Mouse (Mus musculus) midbrain, embryonic 12.5 days (tissue): ENCODE data around the gene Rrh. TPM values are rescaled to one million over a fixed set of nuclear protein-coding genes. Genes with fewer than 3 reads are reported as not detected.

ENCODE experiments used
- ATAC-seq: fragments of 200-750 bp; cut with Nextera tagmentation; 2 replicates; pipeline ENCODE4 v1.8.0; 2017; ENCODE audit warnings: low read depth, moderate TSS enrichment, moderate library complexity; ENCODE audit not compliant: low FRiP score
- H3K27ac ChIP-seq: fragments of 300-500 bp; sonication (generic); replicated peaks from 2 replicates; pipeline ENCODE4 v1.5.1; 2016; ENCODE audit warnings: mild to moderate bottlenecking
- H3K27me3 ChIP-seq: fragments of 300-500 bp; sonication (generic); 2 replicates; pipeline ENCODE4 v1.6.1; 2016; ENCODE audit warnings: mild to moderate bottlenecking
- H3K36me3 ChIP-seq: fragments of 300-500 bp; sonication (generic); 2 replicates; pipeline ENCODE4 v1.6.1; 2016
- H3K4me1 ChIP-seq: fragments of 300-500 bp; sonication (generic); 2 replicates; pipeline ENCODE4 v1.6.1; 2016
- H3K4me2 ChIP-seq: fragments of 300-500 bp; sonication (generic); replicated peaks from 2 replicates; pipeline ENCODE4 v1.6.1; 2016; ENCODE audit warnings: mild to moderate bottlenecking, moderate library complexity
- H3K4me3 ChIP-seq: fragments of 300-500 bp; sonication (generic); 2 replicates; pipeline ENCODE4 v1.5.1; 2016; ENCODE audit warnings: mild to moderate bottlenecking
- H3K9ac ChIP-seq: fragments of 300-500 bp; sonication (generic); replicated peaks from 2 replicates; pipeline ENCODE4 v1.6.1; 2016; ENCODE audit warnings: mild to moderate bottlenecking, moderate library complexity
- H3K9me3 ChIP-seq: fragments of 300-500 bp; sonication (generic); 2 replicates; pipeline ENCODE4 v1.6.1; 2016; ENCODE audit warnings: mild to moderate bottlenecking
- WGBS: fragments of 180-500 bp; shearing (Covaris S2); methylation state at CpG from one replicate; pipeline ENCODE4 v1.1.7; 2016; 5-methylcytosine and 5-hydroxymethylcytosine counted together
- polyA plus RNA-seq: library from polyadenylated mRNA; unstranded; fragments of >200 nt; fragmentation: Nextera tagmentation; extraction: Ambion mirVana; gene quantifications from 2 replicates; pipeline ENCODE4 v1.2.1, GENCODE M21; 2016

The Rrh gene
- not detected in 2 replicates for polyA plus RNA-seq

DNA sequence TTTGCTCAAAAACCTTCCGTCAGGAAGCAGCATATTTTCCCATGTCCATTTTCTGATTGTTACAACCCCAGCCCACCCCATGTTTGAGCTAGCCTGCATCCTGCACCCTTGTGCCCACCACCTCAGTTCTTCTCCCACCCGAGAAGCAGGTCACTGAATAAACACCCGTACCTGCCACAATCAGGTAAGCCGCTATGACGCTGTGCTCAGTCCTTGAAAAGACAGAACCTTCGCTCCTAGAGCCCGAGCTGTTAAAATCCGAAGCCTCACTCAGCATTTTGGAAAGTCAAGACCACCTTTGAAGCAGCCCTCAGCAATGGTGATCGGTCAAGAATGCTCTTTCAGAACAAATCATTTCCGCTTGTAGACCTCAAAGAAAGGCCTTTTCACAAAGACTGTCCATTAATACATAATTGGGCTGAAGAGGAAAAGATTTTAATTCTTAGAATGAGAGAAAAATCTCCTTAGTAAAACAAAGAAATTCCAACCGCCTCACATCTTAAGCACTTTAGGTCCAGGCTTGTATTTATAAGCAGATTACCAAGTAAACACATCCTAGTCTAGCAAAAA lies at the start of gene Rrh:
Gene Rrh, minus strand, starts transcription at position 382 of the 570 bp plus-strand sequence.
- Histone ChIP-seq H3K4me1 (no peaks in the 10 kb centered on the region), H3K36me3 (peaks cover 41% of the 10 kb centered on the region)

DNA sequence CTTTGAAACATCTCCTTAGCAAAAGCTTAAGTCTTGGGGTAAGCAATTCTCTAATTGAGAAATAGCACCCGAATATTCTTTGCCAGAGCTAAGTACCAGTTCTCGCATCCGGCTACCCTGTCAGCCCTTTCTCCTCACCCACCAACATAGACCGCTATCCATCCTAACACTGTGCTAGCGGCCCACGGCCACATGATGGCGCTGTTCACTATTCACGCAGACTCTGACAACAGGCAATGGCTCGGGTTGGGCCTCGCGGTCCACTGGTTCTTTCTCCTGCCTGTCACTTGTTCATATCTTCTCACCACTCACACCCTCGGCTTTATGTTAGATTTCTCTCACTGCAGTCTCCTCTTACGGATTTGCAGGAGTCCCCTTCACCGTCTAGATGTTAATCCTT lies 41.3 kb upstream of the Rrh start:
- Histone ChIP-seq H3K4me1 (no peaks in the 10 kb centered on the region), H3K9me3 (no peaks in the 10 kb centered on the region), H3K27me3 (no peaks in the 10 kb centered on the region), H3K9ac (no peak overlapping the region), H3K27ac (no peak overlapping the region), H3K36me3 (no peaks in the 10 kb centered on the region), H3K4me3 (no peak overlapping the region), H3K4me2 (no peak overlapping the region)
- ATAC-seq = no peak
- 51% methylated on average over 14 of the region's 14 CpGs for WGBS

More for the DNA sequence above, at the start of gene Rrh:
- H3K4me3 ChIP-seq = no peak within 1 kb of the TSS
- no peak within 1 kb of the TSS for H3K4me2 ChIP-seq
- no peak within 1 kb of the TSS for H3K27ac ChIP-seq
- H3K9ac ChIP-seq = no peak within 1 kb of the TSS
- no peaks in the 10 kb centered on the region for H3K9me3 ChIP-seq
- no peaks in the 10 kb centered on the region for H3K27me3 ChIP-seq
- no peak for ATAC-seq
- 70% methylated on average over 11 of the region's 11 CpGs for WGBS

DNA sequence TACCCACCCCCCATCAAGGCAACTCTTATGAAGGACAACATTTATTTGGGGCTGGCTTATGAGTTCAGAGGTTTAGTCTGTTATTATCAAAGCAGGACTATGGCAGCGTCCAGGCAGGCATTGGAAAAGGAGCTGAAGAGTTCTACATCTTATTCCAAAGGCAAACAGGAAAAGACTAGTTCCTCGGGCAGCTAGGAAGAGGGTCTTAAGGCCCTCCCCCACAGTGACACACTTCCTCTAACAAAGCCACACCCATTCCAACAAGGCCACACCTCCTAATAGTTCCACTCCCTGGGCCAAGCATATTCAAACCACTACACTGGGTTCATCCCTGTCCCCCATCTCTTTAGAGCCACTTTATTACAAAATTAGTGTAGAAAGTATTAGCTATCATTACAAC lies 40.2 kb upstream of the Rrh start:
- no peak overlapping the region for H3K27ac ChIP-seq
- H3K4me3 ChIP-seq = no peak overlapping the region
- ATAC-seq = no peak
- no peaks in the 10 kb centered on the region for H3K36me3 ChIP-seq
- no peak overlapping the region for H3K4me2 ChIP-seq
- H3K9ac ChIP-seq = no peak overlapping the region
- no peaks in the 10 kb centered on the region for H3K27me3 ChIP-seq
- 78% methylated on average over 2 of the region's 2 CpGs for WGBS
- peaks cover 5% of the 10 kb centered on the region; the same call in 1 of the 2 replicates for H3K9me3 ChIP-seq
- no peaks in the 10 kb centered on the region for H3K4me1 ChIP-seq

DNA sequence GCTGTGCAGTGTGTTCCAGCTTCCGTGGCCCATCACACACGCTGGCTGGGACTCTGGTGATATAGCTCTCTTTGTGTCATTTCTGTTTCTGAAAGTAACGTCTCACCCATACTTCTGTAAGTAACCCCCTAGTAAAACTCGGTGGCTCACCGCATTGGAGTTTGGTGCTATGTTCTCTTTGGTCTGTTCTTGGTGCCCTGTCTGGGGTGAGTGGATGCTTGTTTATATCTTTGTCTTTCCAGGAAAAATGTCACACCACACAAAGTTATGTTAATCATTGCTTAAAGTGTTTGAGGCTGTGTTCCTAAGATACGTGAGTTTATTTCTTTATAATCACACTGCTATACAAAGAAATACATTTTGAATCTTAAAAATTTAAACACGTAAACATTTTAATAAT lies 24.5 kb upstream of the Rrh start:
- no peak overlapping the region for H3K9ac ChIP-seq
- H3K27ac ChIP-seq = no peak overlapping the region
- H3K4me1 ChIP-seq = no peaks in the 10 kb centered on the region
- 85% methylated on average over 7 of the region's 7 CpGs for WGBS
- H3K4me3 ChIP-seq = no peak overlapping the region
- H3K36me3 ChIP-seq = no peaks in the 10 kb centered on the region
- no peaks in the 10 kb centered on the region for H3K9me3 ChIP-seq
- ATAC-seq = no peak
- no peak overlapping the region for H3K4me2 ChIP-seq
- H3K27me3 ChIP-seq = no peaks in the 10 kb centered on the region

DNA sequence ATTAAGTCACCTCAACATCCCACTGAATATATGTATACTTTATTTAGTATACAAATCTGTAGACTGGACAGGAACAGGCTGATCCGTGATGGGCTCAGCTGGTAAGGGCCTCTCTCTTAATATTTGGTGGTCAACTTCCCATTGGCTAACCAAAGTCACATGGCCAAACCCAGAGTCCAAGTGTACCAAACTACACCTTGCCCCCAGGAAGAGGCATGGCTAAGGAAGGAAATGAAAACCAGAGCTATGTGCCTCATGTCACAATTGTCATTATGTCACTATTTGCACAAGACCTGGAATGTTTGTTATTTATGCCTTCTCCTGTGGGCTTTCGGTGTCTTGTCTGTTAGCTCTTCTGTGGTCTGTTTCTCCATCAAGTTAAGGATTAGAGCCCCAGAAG lies 23.5 kb upstream of the Rrh start:
- 82% methylated on average over 2 of the region's 2 CpGs for whole genome bisulfite sequencing
- H3K36me3 ChIP-seq = no peaks in the 10 kb centered on the region
- no peak overlapping the region for H3K9ac ChIP-seq
- no peak overlapping the region for H3K4me3 ChIP-seq
- ATAC-seq = no peak
- H3K27me3 ChIP-seq = no peaks in the 10 kb centered on the region
- no peak overlapping the region for H3K4me2 ChIP-seq
- no peak overlapping the region for H3K27ac ChIP-seq
- H3K4me1 ChIP-seq = no peaks in the 10 kb centered on the region
- no peaks in the 10 kb centered on the region for H3K9me3 ChIP-seq

DNA sequence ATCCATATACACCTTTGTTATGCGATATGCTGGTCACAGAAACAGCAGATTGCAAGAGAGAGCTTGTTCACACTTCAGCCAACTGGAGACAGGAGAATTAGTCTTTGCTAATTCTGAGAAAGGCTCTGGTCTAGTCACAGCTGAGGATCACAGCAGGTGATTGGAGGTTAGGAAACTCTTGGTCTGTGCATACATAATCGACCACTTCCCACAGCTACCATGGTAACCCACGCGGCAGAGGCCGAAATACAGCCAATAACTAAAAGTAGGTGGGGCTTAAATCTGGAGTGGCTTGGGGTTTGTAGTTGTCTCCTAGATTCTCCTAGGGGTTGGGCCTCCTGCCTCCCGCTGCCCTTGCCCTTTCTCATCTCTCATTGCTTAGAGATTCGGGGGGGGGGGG lies 15.6 kb upstream of the Rrh start:
- Histone ChIP-seq H3K4me3 (no peak overlapping the region), H3K4me2 (no peak overlapping the region), H3K9me3 (no peaks in the 10 kb centered on the region), H3K4me1 (0 out of 2 replicates have a peak, but pooled peaks cover 2% of the 10 kb centered on the region), H3K9ac (no peak overlapping the region), H3K36me3 (no peaks in the 10 kb centered on the region), H3K27ac (no peak overlapping the region), H3K27me3 (no peaks in the 10 kb centered on the region)
- ATAC-seq = no peak
- 33% methylated on average over 7 of the region's 7 CpGs for WGBS

DNA sequence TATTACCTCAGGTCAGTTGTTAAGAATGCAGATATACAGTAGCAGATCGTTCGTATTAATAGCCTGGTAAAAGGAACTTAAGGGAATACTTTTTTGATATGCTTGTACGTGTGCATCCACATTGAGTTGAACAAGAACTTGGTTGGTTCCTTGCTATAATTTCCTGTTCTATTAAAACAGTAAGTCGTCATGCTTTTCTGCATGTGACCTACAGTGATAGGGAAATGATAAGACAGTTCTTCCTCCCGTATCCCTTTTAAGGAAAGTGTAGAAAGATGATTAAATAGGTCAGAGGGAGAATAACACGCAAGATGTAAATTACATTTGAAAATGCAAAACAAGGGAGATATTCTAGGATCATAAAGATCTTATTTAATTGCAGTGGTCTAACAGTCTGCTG lies 14.6 kb upstream of the Rrh start:
- Histone ChIP-seq H3K36me3 (no peaks in the 10 kb centered on the region), H3K4me1 (0 out of 2 replicates have a peak, but pooled peaks cover 2% of the 10 kb centered on the region), H3K27ac (no peak overlapping the region), H3K4me2 (no peak overlapping the region), H3K4me3 (no peak overlapping the region), H3K27me3 (no peaks in the 10 kb centered on the region), H3K9ac (no peak overlapping the region), H3K9me3 (no peaks in the 10 kb centered on the region)
- no peak for ATAC-seq
- 92% methylated on average over 6 of the region's 6 CpGs for WGBS

DNA sequence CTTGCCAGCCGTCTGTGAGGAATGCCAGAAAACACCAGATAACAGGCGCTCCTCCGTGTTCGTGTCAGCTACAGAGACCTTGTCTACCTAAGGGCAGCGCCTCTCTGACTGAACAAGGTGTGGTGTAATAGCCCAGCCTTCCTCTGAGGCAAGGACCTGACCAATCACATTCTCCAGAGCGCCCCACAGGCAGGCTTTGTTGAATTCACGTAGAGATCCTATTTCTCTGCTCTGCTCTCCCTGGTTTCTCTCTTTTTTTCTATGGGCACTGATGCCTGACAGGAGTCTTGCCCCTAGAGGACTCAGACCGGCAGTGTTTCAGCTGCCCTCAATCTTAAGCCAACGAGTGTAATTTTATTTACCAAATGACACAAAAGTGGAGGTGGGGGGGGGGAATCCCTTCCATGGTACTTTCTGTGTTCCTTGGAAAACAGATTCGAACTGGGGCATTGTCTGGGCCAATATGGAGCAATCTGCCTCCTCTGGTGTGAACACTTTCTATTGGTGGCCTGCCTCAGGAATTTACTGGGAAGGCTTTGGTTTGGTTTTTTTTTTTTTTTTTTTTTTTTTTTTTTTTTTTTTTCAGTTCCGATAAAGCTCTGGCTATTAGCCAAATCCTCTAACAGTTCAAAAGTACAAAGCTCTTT lies 13.8 kb upstream of the Rrh start:
- no peak overlapping the region for H3K27ac ChIP-seq
- ATAC-seq = no peak
- H3K4me2 ChIP-seq = no peak overlapping the region
- no peak overlapping the region for H3K4me3 ChIP-seq
- 11% methylated on average over 11 of the region's 11 CpGs for WGBS
- no peak overlapping the region for H3K9ac ChIP-seq
- H3K9me3 ChIP-seq = no peaks in the 10 kb centered on the region
- no peaks in the 10 kb centered on the region for H3K27me3 ChIP-seq
- no peaks in the 10 kb centered on the region for H3K36me3 ChIP-seq
- 0 out of 2 replicates have a peak, but pooled peaks cover 7% of the 10 kb centered on the region for H3K4me1 ChIP-seq

DNA sequence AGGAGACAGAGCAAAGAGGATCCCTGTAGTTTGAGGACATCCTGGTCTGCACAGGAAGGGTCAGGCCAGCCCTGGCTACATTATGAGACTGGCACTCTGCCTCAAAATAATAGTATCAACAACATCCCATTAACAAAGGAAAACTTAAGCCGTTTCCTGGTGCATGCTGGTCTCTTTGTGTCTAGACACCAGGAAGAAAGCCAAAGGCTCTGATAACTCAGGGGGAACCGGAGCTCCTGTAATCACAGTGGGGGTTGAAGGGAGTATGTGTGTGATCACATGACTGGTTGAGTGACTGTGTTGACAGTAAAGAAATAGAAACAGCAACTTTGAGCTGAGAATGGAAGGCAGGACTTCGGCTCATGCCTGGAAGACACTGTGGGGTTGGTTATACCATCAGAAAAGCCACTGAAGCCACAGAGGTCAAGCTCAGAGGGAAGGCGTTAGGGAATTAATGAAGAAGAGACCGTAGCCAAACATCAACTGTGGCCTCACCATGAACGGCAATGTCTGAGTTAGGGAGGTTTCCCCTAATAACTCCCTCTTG lies 13.1 kb upstream of the Rrh start, which contains the start of gene Cfi:
Gene Cfi, plus strand, starts transcription at position 497 of the 547 bp plus-strand sequence.
- Histone ChIP-seq H3K27ac (no peak within 1 kb of the TSS), H3K9ac (no peak within 1 kb of the TSS), H3K4me3 (no peak within 1 kb of the TSS), H3K4me1 (0 out of 2 replicates have a peak, but pooled peaks cover 7% of the 10 kb centered on the region), H3K9me3 (no peaks in the 10 kb centered on the region), H3K36me3 (no peaks in the 10 kb centered on the region), H3K27me3 (no peaks in the 10 kb centered on the region), H3K4me2 (no peak within 1 kb of the TSS)
- 72% methylated on average over 6 of the region's 6 CpGs for WGBS
- no peak for ATAC-seq

DNA sequence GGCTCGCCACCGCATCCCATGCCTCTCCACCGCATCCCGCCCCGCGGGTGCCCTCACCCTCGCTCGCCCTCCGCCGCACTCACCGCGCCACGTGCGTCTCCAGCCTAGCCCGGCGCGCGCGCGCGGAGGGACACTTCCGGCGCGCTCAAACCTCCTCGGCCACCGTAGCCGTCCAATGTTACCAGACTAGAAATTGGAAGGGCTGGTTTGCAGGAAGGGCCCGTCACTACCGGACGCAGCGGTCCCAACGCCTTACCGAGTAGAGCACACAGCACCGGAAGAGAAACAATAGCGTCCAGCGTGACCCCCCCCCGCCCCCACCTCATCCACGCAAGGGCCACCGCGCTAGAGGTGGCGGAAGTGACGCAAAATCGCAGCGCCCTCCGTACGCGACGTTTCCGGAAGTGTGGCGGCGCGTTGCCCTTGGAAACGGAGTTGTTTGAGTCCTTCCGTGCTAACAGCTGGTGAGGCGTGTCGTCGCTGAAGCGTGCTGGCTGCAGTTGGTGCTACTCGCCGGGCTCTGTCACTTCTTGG lies 8.7 kb upstream of the Rrh start, which contains the start of gene Gar1:
Gene Gar1, minus strand, starts transcription at position 362 of the 534 bp plus-strand sequence.
- peak within 1 kb of the TSS; percentile 92 for H3K4me3 ChIP-seq
- H3K9ac ChIP-seq = peak within 1 kb of the TSS; percentile 80
- H3K27me3 ChIP-seq = no peaks in the 10 kb centered on the region
- peak; percentile 94 for ATAC-seq
- peak within 1 kb of the TSS; percentile 66 for H3K4me2 ChIP-seq
- H3K9me3 ChIP-seq = no peaks in the 10 kb centered on the region
- peaks cover 19% of the 10 kb centered on the region for H3K36me3 ChIP-seq
- under 1% methylated on average over 60 of the region's 60 CpGs for WGBS
- H3K4me1 ChIP-seq = peaks cover 16% of the 10 kb centered on the region
- H3K27ac ChIP-seq = peak within 1 kb of the TSS; percentile 92

DNA sequence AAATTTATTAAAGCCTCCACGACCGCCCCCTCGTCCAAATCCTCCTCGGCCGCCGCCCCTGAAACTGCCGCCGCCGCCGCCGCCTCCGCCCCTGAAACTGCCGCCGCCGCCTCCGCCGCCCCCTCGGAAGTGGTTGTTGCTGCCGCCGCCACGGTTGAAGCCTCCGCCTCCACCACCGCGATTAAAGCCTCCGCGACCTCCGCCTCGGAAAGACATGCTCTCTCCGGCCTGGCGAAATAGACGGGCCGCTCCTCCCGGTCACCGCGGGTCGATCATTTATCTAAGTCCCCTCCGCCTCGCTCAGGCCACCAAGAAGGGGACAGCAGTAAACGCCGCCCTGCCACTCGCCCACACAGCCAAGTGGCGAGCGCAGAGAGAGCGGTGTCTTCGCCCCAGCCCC lies 8.2 kb upstream of the Rrh start:
- no peak for ATAC-seq
- Histone ChIP-seq H3K27me3 (no peaks in the 10 kb centered on the region), H3K4me1 (peaks cover 16% of the 10 kb centered on the region), H3K27ac (peak overlapping the region; percentile 92), H3K36me3 (peaks cover 23% of the 10 kb centered on the region), H3K4me2 (peak overlapping the region; percentile 66), H3K9me3 (no peaks in the 10 kb centered on the region), H3K4me3 (peak overlapping the region; percentile 92), H3K9ac (peak overlapping the region; percentile 80)
- WGBS = 0% methylated on average over 42 of the region's 45 CpGs

DNA sequence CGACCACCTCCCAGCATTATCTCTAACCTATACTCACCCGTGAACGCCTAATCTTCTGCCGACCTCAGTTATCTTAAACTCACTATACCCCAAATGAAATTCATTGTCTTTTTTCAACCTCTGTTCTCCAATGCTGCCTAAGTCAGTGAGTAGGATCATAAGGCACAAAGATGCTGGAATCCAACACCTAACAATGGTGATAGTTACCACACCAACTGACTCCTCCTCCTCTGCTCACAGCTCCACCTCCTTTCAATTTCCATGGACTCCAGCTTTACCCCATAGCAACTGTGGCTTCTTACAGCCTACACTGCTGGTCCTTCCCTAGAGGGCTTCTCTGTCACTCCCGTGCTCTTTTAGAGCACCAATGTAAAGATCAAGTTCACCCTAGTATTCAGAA lies 5.3 kb upstream of the Rrh start:
- H3K27me3 ChIP-seq = no peaks in the 10 kb centered on the region
- H3K4me1 ChIP-seq = peaks cover 16% of the 10 kb centered on the region
- H3K4me3 ChIP-seq = no peak overlapping the region
- WGBS = 93% methylated on average over 5 of the region's 5 CpGs
- no peak overlapping the region for H3K4me2 ChIP-seq
- H3K36me3 ChIP-seq = peaks cover 50% of the 10 kb centered on the region
- H3K27ac ChIP-seq = no peak overlapping the region
- no peak for ATAC-seq
- H3K9ac ChIP-seq = no peak overlapping the region
- H3K9me3 ChIP-seq = no peaks in the 10 kb centered on the region
